Mouse (Mus musculus) adrenal gland, postnatal 36 days (tissue): ENCODE measurements around the gene Fam173a. TPM values are rescaled to one million over a fixed set of nuclear protein-coding genes. Genes with fewer than 3 reads are reported as not detected.
"Not testable (repeated sequence)": the region's sequence is repeated elsewhere in the genome, so short reads cannot be mapped to it uniquely, and the experiment has no call there.

Source experiments
- DNase-seq, 2 experiments: peaks; one replicate each; pipeline ENCODE4 v3.0.0; 2021; ENCODE audit warnings: mixed read lengths in 1 of 2
- microRNA-seq: library from miRNA; unstranded; fragments of <30 nt; microRNA quantifications from one replicate; pipeline ENCODE4 v1.2.0, GENCODE M21; 2021
- total RNA-seq, 2 experiments: library from RNA; stranded (reverse); gene quantifications; 2 replicates each; pipeline ENCODE4 v1.2.3; 2021

The Fam173a gene
- total RNA-seq, 2 experiments from 2014 or later = 76.7 to 85.4 TPM

DNA sequence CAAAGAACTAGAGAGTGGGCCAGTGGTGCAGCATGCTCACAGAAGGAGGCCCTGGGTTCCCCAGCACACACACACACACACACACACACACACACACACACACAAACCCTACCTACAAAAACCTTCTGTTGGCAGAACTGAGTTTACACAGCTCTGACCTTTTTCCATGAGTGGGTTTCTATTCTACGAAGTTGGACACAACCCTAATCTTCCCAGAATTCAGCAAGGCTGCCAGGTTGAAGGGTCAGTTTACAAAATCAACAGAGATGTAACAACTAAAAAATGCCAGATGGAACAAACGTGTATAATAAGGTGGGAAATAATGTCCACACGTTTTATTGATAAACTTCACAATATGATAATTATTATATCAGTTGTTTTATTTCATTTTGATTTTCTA is 35.0 kb downstream of the Fam173a start:
- DNase-seq = no peak

DNA sequence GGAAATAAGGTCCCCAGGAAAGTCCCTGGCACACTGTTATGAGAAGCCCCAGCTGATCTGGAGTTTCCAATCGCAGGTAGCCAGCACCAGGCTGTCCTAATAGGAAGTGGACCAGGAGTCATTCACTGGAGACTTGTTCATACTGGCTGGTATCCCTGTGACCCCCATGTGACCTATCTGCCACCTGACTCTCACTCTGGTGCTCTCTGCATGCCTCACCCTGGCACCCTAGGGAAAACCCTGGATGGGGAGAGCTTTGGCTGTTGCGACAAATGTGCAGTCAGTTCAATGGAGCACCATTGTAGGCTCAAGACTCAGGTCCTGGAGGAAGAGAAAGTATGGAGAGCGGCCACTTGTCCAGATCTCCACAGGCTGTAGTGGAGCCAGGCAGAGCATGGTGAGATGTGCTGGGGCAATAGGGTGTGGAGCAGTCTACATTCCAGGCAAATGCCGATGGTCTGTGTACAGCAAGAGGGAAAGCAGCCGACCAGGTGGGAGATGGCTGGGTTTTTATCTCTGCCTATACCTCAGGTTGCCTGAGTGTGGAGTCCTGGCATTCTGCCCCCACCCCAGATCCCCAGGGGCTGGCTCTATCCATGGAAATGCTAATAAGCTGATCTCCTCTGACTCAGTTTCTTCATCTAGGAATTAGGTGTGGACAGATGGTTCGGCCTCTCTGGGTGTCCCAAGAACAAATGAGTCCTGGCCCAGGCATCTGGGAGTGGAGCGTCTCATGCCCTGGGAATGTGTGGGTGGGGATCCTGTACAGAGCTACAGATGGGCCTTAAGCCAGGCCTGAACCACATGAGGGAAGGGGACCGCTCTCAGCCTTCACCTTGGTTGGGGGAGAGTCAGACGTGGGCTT is 36.1 kb downstream of the Fam173a start:
- DNase-seq = no peak

DNA sequence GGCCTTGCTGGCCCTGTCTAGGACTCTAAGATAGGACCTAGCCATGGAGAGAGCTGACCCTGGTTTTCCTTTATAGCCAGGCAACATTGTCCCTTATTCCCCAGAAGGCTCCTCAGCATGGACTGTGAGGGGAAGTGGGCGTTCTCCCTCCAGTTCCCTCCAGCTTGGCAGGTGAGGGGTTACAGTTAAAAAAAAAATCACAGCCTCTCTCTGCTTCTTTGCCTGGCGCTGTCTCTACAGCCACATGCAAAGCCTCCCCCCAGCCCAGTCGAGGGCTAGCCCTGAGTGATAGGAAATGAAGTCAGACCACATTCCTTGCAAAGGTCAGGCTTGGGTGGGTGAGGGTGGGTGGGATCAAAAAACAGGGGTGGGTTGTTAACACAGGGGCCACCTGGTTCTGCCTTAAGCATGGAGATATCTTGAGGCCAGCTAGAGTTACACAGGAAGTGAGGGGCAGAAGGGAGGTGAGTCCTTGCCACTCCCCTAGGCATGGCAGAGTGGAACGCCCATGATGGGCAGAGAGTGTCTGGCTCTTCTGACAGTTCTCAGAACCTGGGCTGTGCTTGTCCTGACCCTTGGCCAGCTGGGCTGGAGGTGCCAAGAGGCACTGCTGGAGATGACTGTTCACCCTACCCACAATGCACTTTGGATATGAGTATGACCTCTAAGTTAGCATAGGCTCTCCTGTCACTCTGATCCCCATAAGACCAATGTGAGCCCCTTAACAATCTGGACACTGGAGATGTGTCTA is 36.9 kb downstream of the Fam173a start:
- no peak for DNase-seq

DNA sequence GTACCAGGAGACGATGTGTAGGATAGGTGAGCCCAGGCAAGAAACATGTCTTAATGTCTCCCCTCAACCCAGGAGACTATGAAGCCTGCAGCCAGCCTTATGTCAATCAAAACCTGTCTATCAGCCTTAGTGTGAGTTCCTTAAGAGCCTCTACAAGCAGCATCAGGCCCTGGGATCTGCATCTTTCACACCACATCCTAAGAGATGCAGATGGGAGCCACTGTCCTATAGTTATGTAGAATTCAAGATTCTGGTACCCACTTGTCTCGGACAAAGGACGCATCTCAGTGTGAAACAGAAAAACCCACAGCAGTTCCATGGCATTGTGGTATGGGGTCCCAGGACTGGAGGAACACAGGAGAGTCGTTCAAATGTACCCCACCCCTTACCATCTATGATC is 37.6 kb downstream of the Fam173a start:
- DNase-seq = no peak

DNA sequence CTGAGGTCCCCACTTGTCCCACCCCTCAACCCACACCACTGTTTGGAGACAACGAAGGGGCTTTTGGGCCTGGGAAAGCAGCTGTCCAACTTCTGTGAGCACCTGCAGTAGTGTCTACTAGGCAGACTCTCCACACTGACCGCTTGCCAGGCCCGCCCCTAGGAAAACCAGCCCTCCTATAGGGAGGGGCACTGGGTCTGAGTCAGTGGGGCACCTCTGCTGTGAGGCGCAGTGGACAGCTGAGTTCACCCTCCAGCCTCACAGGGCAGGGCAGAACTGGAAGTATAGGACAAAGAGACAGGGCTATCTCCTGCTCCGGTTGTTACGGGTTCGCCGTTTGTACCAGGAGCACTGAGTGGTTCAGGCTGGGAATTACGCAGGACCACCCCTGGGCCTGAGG is 38.5 kb downstream of the Fam173a start, which contains the start of gene Msln:
Msln (minus strand) TSS at position 138 of the 400 bp plus-strand sequence.
- DNase-seq = no peak

DNA sequence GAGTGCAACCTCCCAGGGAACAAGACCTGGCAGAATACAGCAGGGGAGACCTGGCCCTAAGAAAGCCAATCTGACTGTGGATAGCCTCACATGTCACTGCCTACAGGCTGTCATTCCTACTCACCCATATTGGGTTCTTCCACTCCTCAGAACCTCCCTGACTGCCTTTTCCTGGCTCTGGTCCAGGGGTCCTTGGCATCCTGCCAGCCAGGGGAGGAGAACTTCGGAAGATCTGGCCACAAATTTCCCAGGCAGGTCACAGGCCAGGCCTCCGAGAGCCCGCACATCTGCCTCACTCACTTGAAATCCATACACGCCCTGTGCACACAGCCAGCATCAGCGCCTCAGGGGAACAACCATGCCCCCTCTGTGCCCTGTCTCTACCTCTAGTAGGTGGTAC is 41.3 kb downstream of the Fam173a start:
- DNase-seq = peak; percentile 81 to 83

DNA sequence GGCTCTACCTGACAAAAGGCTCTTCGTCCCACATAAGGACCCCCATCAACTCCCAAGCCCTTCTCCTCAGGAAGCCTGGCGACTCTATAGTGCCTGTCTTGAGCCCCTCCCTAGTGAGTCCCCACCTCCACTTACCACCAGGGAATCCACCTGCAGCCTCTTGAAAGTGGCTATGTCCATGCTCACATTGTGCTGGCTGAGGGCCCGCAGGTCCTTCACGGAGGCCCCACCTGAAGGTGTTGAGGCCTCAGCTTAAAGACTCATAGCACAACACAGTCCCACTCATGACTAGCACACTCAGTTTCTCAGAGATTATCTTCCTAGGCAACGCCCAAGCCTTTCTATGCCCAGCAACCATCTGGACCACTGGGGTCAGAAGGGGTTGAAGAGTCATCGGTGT is 43.4 kb downstream of the Fam173a start:
- no peak for DNase-seq

DNA sequence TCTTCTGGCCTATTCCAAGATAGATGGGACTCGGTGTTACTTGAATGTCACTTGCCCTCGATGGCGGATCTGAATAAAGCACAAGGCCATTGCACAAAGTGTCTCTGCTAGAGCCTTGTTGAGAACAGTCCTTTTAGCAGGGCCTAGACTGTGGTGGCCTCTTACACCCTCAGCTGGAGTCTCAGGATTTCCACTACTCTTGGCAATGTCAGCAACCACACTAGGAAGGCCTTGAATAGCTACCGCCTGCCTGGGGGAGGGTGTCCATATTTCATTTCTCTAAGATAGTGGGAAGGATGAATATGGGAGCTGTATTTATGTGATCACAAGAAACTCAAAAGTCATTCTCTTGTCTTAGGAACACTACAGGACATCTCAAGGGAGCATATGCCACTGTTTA is 44.5 kb downstream of the Fam173a start:
- DNase-seq = peak; percentile 31 to 34

DNA sequence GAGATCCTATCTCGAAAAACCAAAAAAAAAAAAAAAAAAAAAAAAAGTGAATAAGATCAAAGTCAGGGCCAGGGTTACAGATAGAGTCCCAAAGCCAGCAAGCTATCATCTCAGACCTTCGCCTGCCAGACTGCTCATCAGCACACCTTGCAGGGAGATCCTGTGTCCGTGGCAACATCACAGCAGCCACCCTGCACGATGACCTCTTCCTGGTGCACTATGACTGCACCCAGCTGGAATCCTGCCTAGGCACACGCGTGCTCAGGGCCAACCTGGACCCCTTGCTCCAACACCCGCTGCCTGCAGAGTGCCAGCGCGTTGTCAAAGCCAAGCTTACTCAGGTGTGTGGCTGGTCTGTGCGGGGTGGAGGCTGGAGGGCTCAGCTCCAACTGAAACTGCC is 48.4 kb downstream of the Fam173a start:
- peak; percentile 24 to 33 for DNase-seq

DNA sequence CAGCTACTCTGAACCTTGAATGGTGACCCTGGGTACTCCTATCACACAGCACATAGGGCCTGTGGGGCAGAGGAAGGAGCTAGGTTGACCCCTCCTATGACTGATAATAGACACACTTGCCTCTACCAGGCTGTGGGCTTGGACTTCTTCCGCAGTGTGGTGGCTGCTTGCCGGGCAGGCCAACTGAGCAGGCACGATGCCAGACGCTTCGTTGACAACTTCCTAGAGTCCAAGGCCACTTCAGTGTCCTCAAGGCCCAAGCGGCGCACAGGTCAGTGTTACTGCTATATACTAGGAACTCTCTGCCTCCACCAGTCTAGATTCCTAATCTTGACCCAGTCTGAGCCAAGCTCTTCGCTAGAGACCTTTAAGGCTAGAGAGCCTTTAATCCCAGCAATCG is 48.9 kb downstream of the Fam173a start:
- DNase-seq = peak; percentile 80 to 85

DNA sequence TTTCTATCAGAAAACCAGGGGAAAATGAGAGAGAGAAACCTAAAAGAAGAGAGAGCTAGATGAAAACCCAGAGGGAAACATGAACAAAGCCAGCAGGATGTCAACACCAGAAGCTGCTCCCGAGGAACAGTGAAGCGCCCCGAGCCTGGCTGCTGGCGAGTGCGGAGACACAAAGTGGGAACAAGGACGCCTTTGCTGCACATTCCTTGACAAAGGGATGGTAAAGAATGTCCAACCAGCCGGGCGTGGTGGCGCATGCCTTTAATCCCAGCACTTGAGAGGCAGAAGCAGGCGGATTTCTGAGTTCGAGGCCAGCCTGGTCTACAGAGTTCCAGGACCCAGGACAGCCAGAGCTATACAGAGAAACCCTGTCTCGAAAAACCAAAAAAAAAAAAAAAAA is 51.2 kb downstream of the Fam173a start:
- DNase-seq = not testable (repeated sequence)

Small RNA genes lying within 50 kb of the gene (microRNA-seq; reads per million reads assigned to microRNA genes)
- not detected for gene Gm25083
- gene Mir3082 = 2.0 reads per million
- not detected for gene Mir6966

Other genes with a start within 250 kb of the Fam173a start
- 1 to 10 TPM; 1.3 to 2.5 TPM for gene Sox8, start 222.2 kb downstream of the Fam173a start, total RNA-seq
- gene Lmf1, start 213.8 kb downstream of the Fam173a start, total RNA-seq = 10 to 100 TPM; 29.6 to 37.9 TPM
- gene Gng13, start 75.7 kb downstream of the Fam173a start, total RNA-seq = 1 to 10 TPM; 1.7 to 2.3 TPM
- gene Chtf18, start 65.5 kb downstream of the Fam173a start, total RNA-seq = 1 to 10 TPM; 3.6 to 4.0 TPM
- gene Rpusd1, start 65.2 kb downstream of the Fam173a start, total RNA-seq = 10 to 100 TPM; 12.5 to 13.4 TPM
- not detected for gene Mslnl, start 56.9 kb downstream of the Fam173a start, total RNA-seq
- 1 to 10 TPM; 5.5 to 8.2 TPM for gene Msln, start 38.5 kb downstream of the Fam173a start, total RNA-seq
- gene Narfl, start 19.1 kb downstream of the Fam173a start, total RNA-seq = 10 to 100 TPM; 26.0 to 31.0 TPM
- 10 to 100 TPM; 17.6 to 32.8 TPM for gene Haghl, start 7.2 kb downstream of the Fam173a start, total RNA-seq
- gene Ccdc78, start 6.3 kb downstream of the Fam173a start, total RNA-seq = not detected
- gene AC134908.4, start 2.8 kb upstream of the Fam173a start, total RNA-seq = not detected
- gene Metrn, start 4.2 kb upstream of the Fam173a start, total RNA-seq = 10 to 100 TPM; 24.5 to 27.7 TPM
- 10 to 100 TPM; 19.4 to 34.2 TPM for gene Fbxl16, start 16.2 kb upstream of the Fam173a start, total RNA-seq
- 10 to 100 TPM; 16.6 to 20.8 TPM for gene Wdr24, start 30.7 kb upstream of the Fam173a start, total RNA-seq
- 10 to 100 TPM; 87.8 to 93.9 TPM for gene Jmjd8, start 36.0 kb upstream of the Fam173a start, total RNA-seq
- 100 to 1,000 TPM; 167 to 173 TPM for gene Stub1, start 40.5 kb upstream of the Fam173a start, total RNA-seq
- 10 to 100 TPM; 17.4 to 20.3 TPM for gene Rhbdl1, start 44.4 kb upstream of the Fam173a start, total RNA-seq
- gene Gm20683, start 48.9 kb upstream of the Fam173a start, total RNA-seq = 10 to 100 TPM in 1 of 2 experiments, 1 to 10 TPM in 1; 9.5 to 13.3 TPM
- 100 to 1,000 TPM in 1 of 2 experiments, 10 to 100 TPM in 1; 97.2 to 104 TPM for gene Rhot2, start 52.0 kb upstream of the Fam173a start, total RNA-seq
- gene Wdr90, start 68.6 kb upstream of the Fam173a start, total RNA-seq = 10 to 100 TPM; 12.9 to 15.6 TPM
- 100 to 1,000 TPM; 340 to 398 TPM for gene Mcrip2, start 75.9 kb upstream of the Fam173a start, total RNA-seq
- gene Mettl26, start 82.2 kb upstream of the Fam173a start, total RNA-seq = 100 to 1,000 TPM; 106 to 124 TPM
- gene Wfikkn1, start 88.0 kb upstream of the Fam173a start, total RNA-seq = 1 to 10 TPM in 1 of 2 experiments, under 1 TPM in 1; 0.99 to 1.2 TPM
- 10 to 100 TPM; 20.6 to 46.0 TPM for gene Rab40c, start 126.8 kb upstream of the Fam173a start, total RNA-seq
- gene Pigq, start 152.0 kb upstream of the Fam173a start, total RNA-seq = 100 to 1,000 TPM in 1 of 2 experiments, 10 to 100 TPM in 1; 96.8 to 117 TPM
- gene Nhlrc4, start 152.1 kb upstream of the Fam173a start, total RNA-seq = not detected
- not detected for gene A930017K11Rik, start 159.7 kb upstream of the Fam173a start, total RNA-seq
- gene Capn15, start 192.9 kb upstream of the Fam173a start, total RNA-seq = 10 to 100 TPM; 16.7 to 23.8 TPM